Mouse (Mus musculus): ENCODE measurements around the gene Rad9a. TPM values are rescaled to one million over a fixed set of nuclear protein-coding genes. Genes with fewer than 3 reads are reported as not detected.
A peak's percentile ranks its signal among the peaks of the same experiment; 100 is the strongest.
"Not testable (repeated sequence)": the region's sequence is repeated elsewhere in the genome, so short reads cannot be mapped to it uniquely, and the experiment has no call there.

Gene Rad9a
- polyA plus RNA-seq (2014; fragmentation: Nextera tagmentation; extraction: Ambion mirVana) = 20.6 and 24.1 TPM in 2 replicates

DNA sequence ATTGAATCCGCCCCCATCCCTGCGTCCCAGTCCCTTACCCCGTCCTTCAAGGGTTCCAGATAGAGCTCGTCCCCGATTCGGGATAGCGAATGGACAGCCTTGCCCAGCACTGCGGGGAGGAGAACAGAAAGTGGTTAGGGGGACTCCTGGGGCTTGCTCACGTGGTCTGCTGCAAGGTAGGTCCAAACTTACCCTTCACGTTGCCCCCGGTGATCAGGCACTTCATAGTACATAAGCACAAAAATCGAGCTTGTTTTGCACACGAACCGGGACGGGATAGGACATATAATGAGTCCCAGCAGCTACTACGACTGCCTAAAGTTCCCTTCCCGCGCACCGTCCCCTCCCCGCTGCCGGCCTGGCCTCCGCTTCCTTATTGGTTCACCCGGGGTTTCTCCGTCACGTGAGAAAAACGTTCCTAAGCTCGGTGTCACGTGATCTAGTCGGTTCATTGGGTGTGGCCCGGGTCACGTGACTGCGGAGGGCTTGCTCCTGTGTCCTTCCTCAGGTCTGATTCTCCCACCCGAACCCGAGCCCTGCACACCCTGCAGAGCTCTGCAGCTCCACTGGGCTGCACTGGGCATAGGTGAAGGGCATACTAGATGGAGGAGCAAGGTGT, at the start of gene Rad9a:
Gene Rad9a, minus strand, starts transcription at position 372 of the 619 bp plus-strand sequence.
- H3K9me3 ChIP-seq (replicated peaks; ENCODE audit: control insufficient read depth, low read length) = no peaks in the 10 kb centered on the region
- H3K4me2 ChIP-seq = peak within 1 kb of the TSS; percentile 80
- peak within 1 kb of the TSS; percentile 60; the same call in 1 of the 2 replicates for H3K27ac ChIP-seq (ENCODE audit: low read depth, low read length)
- ATAC-seq (replicated peaks; ENCODE audit: insufficient number of reproducible peaks, low FRiP score, low TSS enrichment) = peak; percentile 88
- peak within 1 kb of the TSS; percentile 71 for H3K4me3 ChIP-seq (ENCODE audit: low read depth, low read length)
- peaks cover 6% of the 10 kb centered on the region for H3K27me3 ChIP-seq (ENCODE audit: control insufficient read depth, insufficient read depth, low read length)
- H3K4me1 ChIP-seq (ENCODE audit: control insufficient read depth, insufficient read depth, low read length) = peaks cover 24% of the 10 kb centered on the region
- H3K36me3 ChIP-seq (ENCODE audit: control insufficient read depth, insufficient read depth, low read length) = peaks cover 10% of the 10 kb centered on the region
- peak within 1 kb of the TSS; percentile 82 for H3K9ac ChIP-seq (ENCODE audit: low read depth, low read length)
- WGBS (ENCODE audit: insufficient replicate concordance) = under 1% methylated on average over 34 of the region's 34 CpGs

DNA sequence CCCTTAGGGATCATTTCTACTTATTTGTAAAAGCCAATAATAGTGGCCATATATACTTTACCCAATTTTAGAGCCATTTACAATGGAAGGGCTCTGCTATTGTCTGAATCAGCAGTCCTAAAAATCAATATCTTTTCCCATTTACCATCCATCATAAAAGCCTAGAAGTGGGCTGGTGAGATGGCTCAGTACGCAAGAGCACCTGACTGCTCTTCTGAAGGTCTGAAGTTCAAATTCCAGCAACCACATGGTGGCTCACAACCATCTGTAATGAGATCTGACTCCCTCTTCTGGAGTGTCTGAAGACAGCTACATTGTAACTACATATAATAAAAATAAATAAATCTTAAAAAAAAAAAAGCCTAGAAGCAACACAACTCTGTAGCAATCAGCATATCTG, 47.2 kb upstream of the Rad9a start:
- WGBS (ENCODE audit: insufficient replicate concordance) = 58% methylated on average over 1 of the region's 1 CpGs
- H3K4me1 ChIP-seq (ENCODE audit: control insufficient read depth, insufficient read depth, low read length); H3K9me3 ChIP-seq (replicated peaks; ENCODE audit: control insufficient read depth, low read length); H3K27me3 ChIP-seq (ENCODE audit: control insufficient read depth, insufficient read depth, low read length); H3K27ac ChIP-seq (ENCODE audit: low read depth, low read length); ATAC-seq (replicated peaks; ENCODE audit: insufficient number of reproducible peaks, low FRiP score, low TSS enrichment); H3K36me3 ChIP-seq (ENCODE audit: control insufficient read depth, insufficient read depth, low read length); H3K9ac ChIP-seq (ENCODE audit: low read depth, low read length); H3K4me2 ChIP-seq; H3K4me3 ChIP-seq (ENCODE audit: low read depth, low read length): not testable (repeated sequence)

DNA sequence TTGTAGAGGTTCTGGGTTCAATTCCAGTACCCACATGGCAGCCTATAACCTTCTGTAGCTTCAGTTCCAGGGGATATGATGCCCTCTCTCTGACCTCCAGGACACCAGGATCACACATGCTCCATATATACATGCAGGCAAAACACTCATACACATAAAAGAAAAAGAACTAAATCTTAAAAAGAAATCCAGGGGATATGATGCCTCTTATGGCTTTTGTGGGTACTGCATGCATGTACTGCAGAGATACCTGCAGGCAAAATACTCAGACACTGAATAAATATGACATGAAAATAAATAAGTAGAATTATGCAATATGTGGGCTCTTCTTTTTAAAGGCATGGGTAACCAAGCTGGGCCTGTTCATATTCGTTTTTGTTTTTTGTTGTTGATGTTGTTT, 45.5 kb upstream of the Rad9a start:
- Histone ChIP-seq H3K4me2 (no peak overlapping the region), H3K36me3 (ENCODE audit: control insufficient read depth, insufficient read depth, low read length) (no peaks in the 10 kb centered on the region), H3K27ac (ENCODE audit: low read depth, low read length) (no peak overlapping the region), H3K27me3 (ENCODE audit: control insufficient read depth, insufficient read depth, low read length) (peaks cover 5% of the 10 kb centered on the region; the same call in 1 of the 2 replicates), H3K4me3 (ENCODE audit: low read depth, low read length) (no peak overlapping the region), H3K4me1 (ENCODE audit: control insufficient read depth, insufficient read depth, low read length) (no peaks in the 10 kb centered on the region), H3K9me3 (replicated peaks; ENCODE audit: control insufficient read depth, low read length) (no peaks in the 10 kb centered on the region), H3K9ac (ENCODE audit: low read depth, low read length) (no peak overlapping the region)
- no peak for ATAC-seq (replicated peaks; ENCODE audit: insufficient number of reproducible peaks, low FRiP score, low TSS enrichment)
- WGBS (ENCODE audit: insufficient replicate concordance) = 40% methylated on average over 1 of the region's 1 CpGs

DNA sequence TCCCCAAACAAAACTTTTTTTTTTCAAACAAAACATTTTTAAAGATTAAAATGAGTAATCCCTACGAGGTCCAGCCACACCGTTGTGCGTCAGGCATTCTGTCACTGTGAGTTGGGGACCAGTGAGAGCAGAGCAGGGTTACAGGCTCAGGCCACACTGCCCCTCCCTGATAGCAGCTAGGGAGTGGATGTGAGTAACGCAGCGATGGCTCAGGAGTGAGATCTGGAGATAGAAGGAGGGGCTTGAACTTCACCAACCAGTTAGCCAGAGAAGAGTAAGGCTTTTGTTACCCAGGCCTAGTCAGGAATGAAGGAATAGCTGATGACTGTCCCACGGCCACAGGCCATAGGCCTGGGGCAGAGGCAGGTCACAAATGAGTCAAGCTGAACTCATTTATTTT, 43.3 kb upstream of the Rad9a start:
- H3K27ac ChIP-seq (ENCODE audit: low read depth, low read length) = no peak overlapping the region
- whole genome bisulfite sequencing (ENCODE audit: insufficient replicate concordance) = 71% methylated on average over 6 of the region's 6 CpGs

DNA sequence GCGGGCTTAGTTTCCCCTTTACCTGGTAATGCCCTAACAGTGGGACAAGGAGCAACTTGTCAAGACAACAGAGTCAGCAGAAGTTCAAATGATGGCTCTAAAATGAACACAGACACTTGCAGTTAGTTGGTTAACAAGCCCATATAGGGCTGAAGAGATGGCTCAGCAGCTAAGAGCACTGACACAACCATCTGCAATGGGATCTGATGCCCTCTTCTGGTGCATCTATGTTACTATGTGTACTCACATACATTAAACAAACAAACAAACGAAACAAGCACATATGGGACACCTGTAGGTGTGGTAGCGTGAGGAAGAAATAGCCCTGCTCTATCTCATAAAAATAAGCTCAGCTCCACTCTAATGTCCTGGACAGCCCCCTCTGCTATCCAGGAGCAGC, 41.0 kb upstream of the Rad9a start:
- WGBS (ENCODE audit: insufficient replicate concordance) = 62% methylated on average over 3 of the region's 3 CpGs
- no peaks in the 10 kb centered on the region for H3K9me3 ChIP-seq (replicated peaks; ENCODE audit: control insufficient read depth, low read length)
- no peak for ATAC-seq (replicated peaks; ENCODE audit: insufficient number of reproducible peaks, low FRiP score, low TSS enrichment)

More for the DNA sequence above, 43.3 kb upstream of the Rad9a start:
- Histone ChIP-seq H3K4me1 (ENCODE audit: control insufficient read depth, insufficient read depth, low read length) (no peaks in the 10 kb centered on the region), H3K4me2 (no peak overlapping the region), H3K36me3 (ENCODE audit: control insufficient read depth, insufficient read depth, low read length) (no peaks in the 10 kb centered on the region), H3K4me3 (ENCODE audit: low read depth, low read length) (no peak overlapping the region), H3K9ac (ENCODE audit: low read depth, low read length) (no peak overlapping the region), H3K9me3 (replicated peaks; ENCODE audit: control insufficient read depth, low read length) (no peaks in the 10 kb centered on the region), H3K27me3 (ENCODE audit: control insufficient read depth, insufficient read depth, low read length) (peaks cover 5% of the 10 kb centered on the region; the same call in 1 of the 2 replicates)
- no peak for ATAC-seq (replicated peaks; ENCODE audit: insufficient number of reproducible peaks, low FRiP score, low TSS enrichment)

DNA sequence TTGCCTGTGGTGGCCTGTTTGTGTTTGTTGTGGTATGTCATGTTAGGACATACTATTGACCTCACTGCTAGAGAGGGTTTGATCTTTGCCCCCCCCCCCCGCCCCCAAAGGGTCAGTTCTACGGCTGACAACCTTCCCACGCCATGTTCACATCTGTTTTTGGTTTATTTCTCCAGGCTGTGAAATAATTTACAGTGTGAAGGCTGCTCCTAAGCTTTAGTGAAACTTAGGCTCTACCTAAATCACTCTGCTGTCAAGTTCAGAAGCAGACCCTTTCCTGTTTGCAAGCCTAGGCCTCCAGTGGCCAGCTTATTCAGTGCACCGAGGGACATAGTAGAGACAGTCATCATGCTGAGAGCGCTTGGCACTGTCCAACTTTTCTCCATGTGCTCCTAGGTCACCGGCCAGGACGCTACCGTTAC, 38.8 kb upstream of the Rad9a start:
- no peak overlapping the region for H3K9ac ChIP-seq (ENCODE audit: low read depth, low read length)

More for the DNA sequence above, 41.0 kb upstream of the Rad9a start:
- no peaks in the 10 kb centered on the region for H3K36me3 ChIP-seq (ENCODE audit: control insufficient read depth, insufficient read depth, low read length)
- no peak overlapping the region for H3K27ac ChIP-seq (ENCODE audit: low read depth, low read length)
- no peak overlapping the region for H3K4me2 ChIP-seq
- no peak overlapping the region for H3K9ac ChIP-seq (ENCODE audit: low read depth, low read length)
- no peak overlapping the region for H3K4me3 ChIP-seq (ENCODE audit: low read depth, low read length)
- 0 out of 2 replicates have a peak, but pooled peaks cover 3% of the 10 kb centered on the region for H3K27me3 ChIP-seq (ENCODE audit: control insufficient read depth, insufficient read depth, low read length)
- no peaks in the 10 kb centered on the region for H3K4me1 ChIP-seq (ENCODE audit: control insufficient read depth, insufficient read depth, low read length)

DNA sequence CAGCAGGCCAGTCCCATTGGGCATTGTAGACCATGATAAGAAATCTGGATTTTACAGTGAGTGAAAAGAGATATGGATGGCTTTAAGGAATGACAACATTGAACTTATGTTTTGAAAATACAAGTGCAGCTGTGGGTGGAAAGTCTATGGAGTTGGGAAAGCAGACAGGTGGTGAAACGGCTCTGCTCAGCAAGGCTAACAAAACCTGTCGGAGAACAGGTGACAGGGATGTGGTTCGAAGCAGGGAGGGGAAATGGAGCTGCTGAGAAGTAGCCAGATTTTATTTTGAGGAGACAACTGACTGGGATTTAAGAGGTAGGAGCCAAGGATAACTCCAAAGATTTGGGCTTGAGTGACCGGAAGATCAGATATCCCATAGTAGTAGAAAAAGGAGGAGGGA, 33.1 kb upstream of the Rad9a start:
- H3K4me1 ChIP-seq (ENCODE audit: control insufficient read depth, insufficient read depth, low read length) = peaks cover 7% of the 10 kb centered on the region; the same call in 1 of the 2 replicates
- no peaks in the 10 kb centered on the region for H3K9me3 ChIP-seq (replicated peaks; ENCODE audit: control insufficient read depth, low read length)
- ATAC-seq (replicated peaks; ENCODE audit: insufficient number of reproducible peaks, low FRiP score, low TSS enrichment) = no peak
- no peaks in the 10 kb centered on the region for H3K36me3 ChIP-seq (ENCODE audit: control insufficient read depth, insufficient read depth, low read length)
- H3K27me3 ChIP-seq (ENCODE audit: control insufficient read depth, insufficient read depth, low read length) = no peaks in the 10 kb centered on the region; the same call in 1 of the 2 replicates
- H3K4me2 ChIP-seq = no peak overlapping the region
- H3K9ac ChIP-seq (ENCODE audit: low read depth, low read length) = no peak overlapping the region
- H3K27ac ChIP-seq (ENCODE audit: low read depth, low read length) = no peak overlapping the region
- no peak overlapping the region for H3K4me3 ChIP-seq (ENCODE audit: low read depth, low read length)
- 73% methylated on average over 4 of the region's 4 CpGs for WGBS (ENCODE audit: insufficient replicate concordance)

More for the DNA sequence above, 38.8 kb upstream of the Rad9a start:
- WGBS (ENCODE audit: insufficient replicate concordance) = 62% methylated on average over 8 of the region's 8 CpGs
- Histone ChIP-seq H3K27me3 (ENCODE audit: control insufficient read depth, insufficient read depth, low read length) (0 out of 2 replicates have a peak, but pooled peaks cover 3% of the 10 kb centered on the region), H3K27ac (ENCODE audit: low read depth, low read length) (no peak overlapping the region), H3K4me2 (no peak overlapping the region), H3K36me3 (ENCODE audit: control insufficient read depth, insufficient read depth, low read length) (no peaks in the 10 kb centered on the region), H3K4me1 (ENCODE audit: control insufficient read depth, insufficient read depth, low read length) (no peaks in the 10 kb centered on the region), H3K4me3 (ENCODE audit: low read depth, low read length) (no peak overlapping the region), H3K9me3 (replicated peaks; ENCODE audit: control insufficient read depth, low read length) (no peaks in the 10 kb centered on the region)
- ATAC-seq (replicated peaks; ENCODE audit: insufficient number of reproducible peaks, low FRiP score, low TSS enrichment) = no peak

DNA sequence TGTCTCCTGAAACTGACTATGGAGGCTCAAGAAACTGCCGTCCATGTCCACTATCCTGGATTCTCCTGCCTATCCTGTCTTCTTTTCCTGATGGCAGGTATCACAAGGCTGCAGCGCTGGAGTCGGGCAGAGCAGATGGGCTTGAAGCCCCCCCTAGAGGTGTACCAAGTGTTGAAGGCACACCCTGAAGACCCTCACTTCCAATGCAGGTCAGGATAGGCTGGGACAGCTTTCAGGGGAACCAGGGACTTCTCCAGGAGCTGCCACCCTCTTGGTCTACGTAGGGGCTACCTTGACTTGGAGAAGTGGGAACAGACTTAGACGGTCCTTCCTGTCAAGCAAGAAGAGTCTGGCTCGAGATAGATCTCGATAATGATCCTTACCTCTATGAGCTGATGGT, 31.2 kb upstream of the Rad9a start:
- Histone ChIP-seq H3K4me1 (ENCODE audit: control insufficient read depth, insufficient read depth, low read length) (peaks cover 7% of the 10 kb centered on the region; the same call in 1 of the 2 replicates), H3K9me3 (replicated peaks; ENCODE audit: control insufficient read depth, low read length) (no peaks in the 10 kb centered on the region), H3K27ac (ENCODE audit: low read depth, low read length) (no peak overlapping the region), H3K4me2 (peak overlapping the region; percentile 87), H3K36me3 (ENCODE audit: control insufficient read depth, insufficient read depth, low read length) (no peaks in the 10 kb centered on the region), H3K9ac (ENCODE audit: low read depth, low read length) (peak overlapping the region; percentile 77; the same call in 1 of the 2 replicates), H3K27me3 (ENCODE audit: control insufficient read depth, insufficient read depth, low read length) (peaks cover 3% of the 10 kb centered on the region; the same call in 1 of the 2 replicates), H3K4me3 (ENCODE audit: low read depth, low read length) (peak overlapping the region; percentile 67)
- no peak for ATAC-seq (replicated peaks; ENCODE audit: insufficient number of reproducible peaks, low FRiP score, low TSS enrichment)
- 79% methylated on average over 7 of the region's 7 CpGs for WGBS (ENCODE audit: insufficient replicate concordance)

DNA sequence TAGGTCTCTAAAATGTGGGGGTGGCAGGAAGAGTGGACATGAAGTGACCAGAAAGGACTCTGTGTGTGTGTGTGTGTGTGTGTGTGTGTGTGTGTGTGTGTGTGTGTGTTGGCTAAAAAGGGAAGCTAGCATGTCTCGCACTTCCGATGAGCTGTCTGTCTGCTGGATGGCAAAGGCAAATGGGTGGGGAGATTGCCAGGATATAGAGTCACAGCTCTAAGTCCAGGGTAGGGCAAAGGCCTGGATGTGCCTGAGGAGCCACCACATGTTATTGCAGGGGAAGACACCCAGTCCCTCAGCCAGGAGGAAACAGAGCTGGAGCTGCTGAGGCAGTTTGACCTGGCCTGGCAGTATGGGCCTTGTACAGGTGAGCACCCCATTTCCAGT, 30.7 kb upstream of the Rad9a start:
- Histone ChIP-seq H3K9ac (ENCODE audit: low read depth, low read length) (peak overlapping the region; percentile 77), H3K36me3 (ENCODE audit: control insufficient read depth, insufficient read depth, low read length) (no peaks in the 10 kb centered on the region), H3K4me2 (peak overlapping the region; percentile 87), H3K27ac (ENCODE audit: low read depth, low read length) (peak overlapping the region; percentile 87), H3K4me3 (ENCODE audit: low read depth, low read length) (peak overlapping the region; percentile 67), H3K9me3 (replicated peaks; ENCODE audit: control insufficient read depth, low read length) (no peaks in the 10 kb centered on the region), H3K27me3 (ENCODE audit: control insufficient read depth, insufficient read depth, low read length) (peaks cover 8% of the 10 kb centered on the region; the same call in 1 of the 2 replicates), H3K4me1 (ENCODE audit: control insufficient read depth, insufficient read depth, low read length) (peaks cover 7% of the 10 kb centered on the region; the same call in 1 of the 2 replicates)
- 41% methylated on average over 2 of the region's 2 CpGs for WGBS (ENCODE audit: insufficient replicate concordance)
- ATAC-seq (replicated peaks; ENCODE audit: insufficient number of reproducible peaks, low FRiP score, low TSS enrichment) = no peak

All from heart, embryonic 11.5 days (tissue).